Mouse (Mus musculus): Measurements from ENCODE around the gene Fkbpl. TPM values are rescaled to one million over a fixed set of nuclear protein-coding genes. Genes with fewer than 3 reads are reported as not detected.

The Fkbpl gene
- total RNA-seq (2023), result 2.2 to 6.7 TPM (median 3.2 TPM) in 4 replicates

GRCm38 (mm10) chr17:34644608-34645007 is at the start of gene Fkbpl:
Gene Fkbpl, plus strand, starts transcription at chr17:34644764.

GRCm38 (mm10) chr17:34597566-34598095 is 46.9 kb upstream of the Fkbpl start, which contains the start of gene Ager:
Gene Ager, plus strand, starts transcription at chr17:34597862.

GRCm38 (mm10) chr17:34603375-34604060 is 41.0 kb upstream of the Fkbpl start, which contains the start of gene Rnf5:
Gene Rnf5, minus strand, starts transcription at chr17:34603690.

GRCm38 (mm10) chr17:34604061-34604508 is 40.5 kb upstream of the Fkbpl start, which contains the start of gene Agpat1:
Gene Agpat1, plus strand, starts transcription at chr17:34604262.

DNA sequence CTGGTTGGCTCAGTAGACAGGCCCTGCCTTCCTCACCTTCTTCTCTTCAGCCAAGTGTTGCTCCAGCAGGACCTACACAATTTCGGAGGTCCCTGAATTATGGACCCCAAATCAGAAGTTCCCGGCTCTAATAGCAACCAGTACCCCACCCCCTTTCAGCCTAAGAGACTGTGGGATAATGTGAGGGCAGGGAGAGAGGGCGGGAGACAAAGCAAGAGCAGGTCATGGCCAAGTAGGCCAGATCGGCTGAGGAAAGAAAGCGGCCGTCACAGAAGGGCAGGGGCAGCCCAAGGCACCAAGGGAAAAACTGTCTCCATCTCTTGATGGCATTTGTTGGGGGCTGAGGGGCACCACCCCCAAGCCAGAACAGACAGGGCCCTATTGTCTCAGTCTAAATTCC is 28.7 kb upstream of the Fkbpl start, which contains the start of gene Egfl8:
TSS of gene Egfl8 (minus strand) at position 101 of the 400 bp plus-strand sequence.

DNA sequence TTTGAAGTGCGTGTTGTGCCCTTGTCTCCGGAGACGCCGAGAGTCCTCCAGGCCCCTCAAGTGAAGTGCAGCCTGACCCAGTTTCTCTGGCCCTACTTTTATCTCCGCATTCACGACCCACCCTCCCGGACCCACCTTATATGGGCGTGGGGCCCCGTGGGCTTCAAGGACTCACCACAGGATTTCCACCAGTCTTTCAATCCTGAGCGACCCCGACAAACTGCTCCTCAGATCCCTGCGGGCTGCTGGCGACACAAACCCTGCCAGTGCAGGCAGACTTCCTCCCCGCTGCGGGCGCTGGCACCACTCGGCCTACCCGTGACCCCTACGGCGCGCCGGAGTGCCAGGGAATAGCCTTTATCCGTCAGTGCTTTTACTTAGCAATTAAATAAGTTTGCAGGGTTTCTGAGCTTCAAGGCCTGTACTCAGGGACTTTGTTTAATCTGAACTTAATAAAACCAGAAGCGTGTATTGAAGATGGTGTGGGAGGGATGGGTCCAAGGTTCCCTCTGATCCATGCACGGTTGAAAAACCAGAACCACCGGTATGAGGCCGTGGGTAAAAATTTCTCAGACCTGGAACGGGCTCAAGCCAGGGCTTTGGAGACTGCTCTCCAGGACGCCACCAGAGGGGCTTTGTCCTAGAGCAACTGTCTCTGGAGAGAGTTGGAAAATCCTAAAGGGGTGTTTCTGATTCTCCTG is 16.5 kb upstream of the Fkbpl start, which contains the start of gene Ppt2:
TSS of gene Ppt2 (minus strand) at position 568 of the 701 bp plus-strand sequence.

GRCm38 (mm10) chr17:34629221-34629751 is 15.3 kb upstream of the Fkbpl start, which contains the start of gene Prrt1:
Gene Prrt1, plus strand, starts transcription at chr17:34629533.

DNA sequence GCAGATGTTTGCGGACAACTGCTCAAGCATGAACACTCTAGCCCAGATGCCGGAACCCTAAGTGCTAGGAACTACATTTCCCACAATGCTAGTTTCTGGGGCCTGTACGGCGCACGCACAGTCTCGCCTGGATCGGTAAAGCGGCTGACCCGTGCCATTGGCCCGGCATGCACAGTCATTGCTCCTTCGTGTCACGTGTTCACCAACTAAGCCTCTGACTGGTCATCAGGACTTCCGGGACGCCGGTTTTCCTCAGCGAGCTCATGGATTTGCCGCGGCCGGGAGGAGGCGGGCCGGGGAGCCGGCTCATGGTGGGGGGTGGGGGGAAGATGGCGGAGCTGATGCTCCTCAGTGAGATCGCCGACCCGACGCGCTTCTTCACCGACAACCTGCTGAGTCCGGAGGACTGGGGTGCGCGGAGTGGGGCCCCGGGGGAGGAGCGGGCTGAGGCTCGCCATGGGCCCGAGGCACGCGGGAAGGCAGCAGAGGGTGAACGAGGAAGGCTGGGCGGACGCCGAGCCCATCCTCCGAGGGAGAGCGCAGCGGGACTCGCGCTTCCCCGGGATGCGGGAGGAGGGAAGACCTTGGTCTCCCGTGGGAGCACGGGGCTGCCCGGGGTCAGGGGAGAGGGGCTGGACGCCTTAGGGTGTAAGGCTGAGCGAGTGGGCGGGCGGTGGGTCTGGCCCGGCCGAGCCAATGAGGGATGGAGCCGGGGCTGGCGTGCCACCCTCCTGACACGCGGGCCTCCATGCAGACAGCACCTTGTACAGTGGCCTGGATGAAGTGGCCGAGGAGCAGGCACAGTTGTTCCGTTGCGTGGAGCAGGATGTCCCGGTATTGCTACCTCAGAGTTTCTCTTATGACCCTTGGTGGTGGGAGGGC is 2.6 kb downstream of the Fkbpl start, which contains the start of gene Atf6b:
TSS of gene Atf6b (plus strand) at position 241 of the 882 bp plus-strand sequence.

DNA sequence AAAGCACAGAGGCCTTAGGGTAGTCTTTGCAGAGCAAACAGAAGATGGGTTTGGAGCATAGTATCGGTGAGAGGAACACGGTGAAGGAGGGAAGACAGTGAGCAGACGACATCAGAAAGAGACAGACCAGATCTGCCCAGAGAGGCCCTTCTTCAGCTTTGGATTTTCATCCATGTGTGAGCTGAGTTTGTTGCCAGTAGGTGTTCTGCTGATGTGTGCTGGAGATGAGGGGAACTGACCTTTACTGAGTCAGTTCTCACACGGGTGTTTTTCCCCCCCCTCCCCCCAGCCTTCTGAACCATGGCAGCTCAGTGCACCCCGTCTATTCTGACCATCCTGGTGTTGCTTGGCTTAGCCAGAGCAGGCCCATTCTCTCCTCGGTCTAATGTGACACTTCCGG is 25.7 kb downstream of the Fkbpl start, which contains the start of gene Tnxb:
TSS of gene Tnxb (plus strand) at position 301 of the 400 bp plus-strand sequence.

Other genes starting within 250 kb of the Fkbpl start
- gene BC051142, start 245.9 kb upstream of the Fkbpl start, total RNA-seq (2023), result 15.9 to 24.9 TPM (median 20.4 TPM) in 4 replicates
- not detected in 4 replicates for gene Btnl4, start 167.4 kb upstream of the Fkbpl start, total RNA-seq (2023)
- not detected in 4 replicates for gene Btnl6, start 127.4 kb upstream of the Fkbpl start, total RNA-seq (2023)
- 0.36 to 1.6 TPM (median 0.63 TPM) in 4 replicates for gene Notch4, start 80.5 kb upstream of the Fkbpl start, total RNA-seq (2023)
- gene Gpsm3, start 55.0 kb upstream of the Fkbpl start, total RNA-seq (2023), result 117 to 138 TPM (median 127 TPM) in 4 replicates
- 47.4 to 53.9 TPM (median 53.5 TPM) in 4 replicates for gene Pbx2, start 53.5 kb upstream of the Fkbpl start, total RNA-seq (2023)
- gene Ager, start 46.9 kb upstream of the Fkbpl start, total RNA-seq (2023), result 3.6 to 4.4 TPM (median 4.3 TPM) in 4 replicates
- gene Rnf5, start 41.1 kb upstream of the Fkbpl start, total RNA-seq (2023), result 25.6 to 33.1 TPM (median 27.8 TPM) in 4 replicates
- gene Agpat1, start 40.5 kb upstream of the Fkbpl start, total RNA-seq (2023), result 59.3 to 69.6 TPM (median 64.7 TPM) in 4 replicates
- gene Egfl8, start 28.8 kb upstream of the Fkbpl start, total RNA-seq (2023), result not detected in 4 replicates
- 2.5 to 3.9 TPM (median 3.0 TPM) in 4 replicates for gene Ppt2, start 16.3 kb upstream of the Fkbpl start, total RNA-seq (2023)
- 0.38 TPM in 1 of 4 replicates, not detected in the others for gene Prrt1, start 15.2 kb upstream of the Fkbpl start, total RNA-seq (2023)
- 66.0 to 75.7 TPM (median 68.0 TPM) in 4 replicates for gene Atf6b, start 2.4 kb downstream of the Fkbpl start, total RNA-seq (2023)
- 0.09 to 0.19 TPM (median 0.13 TPM) in 4 replicates for gene Tnxb, start 25.8 kb downstream of the Fkbpl start, total RNA-seq (2023)
- 1.5 to 2.8 TPM (median 2.1 TPM) in 4 replicates for gene C4b, start 99.1 kb downstream of the Fkbpl start, total RNA-seq (2023)
- not detected in 4 replicates for gene Cyp21a1, start 159.8 kb downstream of the Fkbpl start, total RNA-seq (2023)
- 70.2 to 78.8 TPM (median 74.6 TPM) in 4 replicates for gene Stk19, start 192.2 kb downstream of the Fkbpl start, total RNA-seq (2023)
- 83.3 to 87.2 TPM (median 86.2 TPM) in 4 replicates for gene Dxo, start 192.3 kb downstream of the Fkbpl start, total RNA-seq (2023)
- 99.2 to 119 TPM (median 104 TPM) in 4 replicates for gene Skiv2l, start 205.4 kb downstream of the Fkbpl start, total RNA-seq (2023)
- gene Nelfe, start 205.6 kb downstream of the Fkbpl start, total RNA-seq (2023), result 31.6 to 38.4 TPM (median 32.6 TPM) in 4 replicates
- gene Cfb, start 217.8 kb downstream of the Fkbpl start, total RNA-seq (2023), result 0.60 TPM in 1 of 4 replicates, not detected in the others
- 11.5 to 12.8 TPM (median 11.9 TPM) in 4 replicates for gene Zbtb12, start 234.7 kb downstream of the Fkbpl start, total RNA-seq (2023)
- not detected in 4 replicates for gene Gm20547, start 237.3 kb downstream of the Fkbpl start, total RNA-seq (2023)

All from B cell, adult 62 days (primary cell).